Mouse (Mus musculus) liver, embryonic 12.5 days (tissue): ENCODE data around the gene Rps9. TPM values are rescaled to one million over a fixed set of nuclear protein-coding genes. Genes with fewer than 3 reads are reported as not detected.
"Not testable (repeated sequence)": the region's sequence is repeated elsewhere in the genome, so short reads cannot be mapped to it uniquely, and the experiment has no call there.

Source experiments
- ATAC-seq: fragments of 200-750 bp; cut with Nextera tagmentation; 2 replicates; pipeline ENCODE4 v1.8.0; 2017; ENCODE audit warnings: moderate number of reproducible peaks, mild to moderate bottlenecking, moderate library complexity
- H3K27ac ChIP-seq: fragments of 300-500 bp; sonication (generic); 2 replicates; pipeline ENCODE4 v1.5.1; 2016; ENCODE audit warnings: mild to moderate bottlenecking
- H3K27me3 ChIP-seq: fragments of 300-500 bp; sonication (generic); replicated peaks from 2 replicates; pipeline ENCODE4 v1.6.1; 2016; ENCODE audit warnings: mild to moderate bottlenecking, moderate library complexity
- H3K36me3 ChIP-seq: fragments of 300-500 bp; sonication (generic); 2 replicates; pipeline ENCODE4 v1.6.1; 2016; ENCODE audit warnings: mild to moderate bottlenecking, moderate library complexity
- H3K4me1 ChIP-seq: fragments of 300-500 bp; sonication (generic); 2 replicates; pipeline ENCODE4 v1.6.1; 2016
- H3K4me2 ChIP-seq: fragments of 300-500 bp; sonication (generic); 2 replicates; pipeline ENCODE4 v1.6.1; 2016; ENCODE audit warnings: mild to moderate bottlenecking, moderate library complexity
- H3K4me3 ChIP-seq: fragments of 300-500 bp; sonication (generic); 2 replicates; pipeline ENCODE4 v1.5.1; 2016; ENCODE audit warnings: mild to moderate bottlenecking, moderate library complexity
- H3K9ac ChIP-seq: fragments of 300-500 bp; sonication (generic); 2 replicates; pipeline ENCODE4 v1.6.1; 2016; ENCODE audit warnings: mild to moderate bottlenecking, moderate library complexity
- H3K9me3 ChIP-seq: fragments of 300-500 bp; sonication (generic); replicated peaks from 2 replicates; pipeline ENCODE4 v1.6.1; 2016; ENCODE audit warnings: mild to moderate bottlenecking, moderate library complexity
- WGBS: fragments of 180-500 bp; shearing (Covaris S2); methylation state at CpG from one replicate; pipeline ENCODE4 v1.1.7; 2016; ENCODE audit not compliant: insufficient replicate concordance; 5-methylcytosine and 5-hydroxymethylcytosine counted together
- polyA plus RNA-seq: library from polyadenylated mRNA; unstranded; fragments of >200 nt; fragmentation: Nextera tagmentation; extraction: Ambion mirVana; gene quantifications from 2 replicates; pipeline ENCODE4 v1.2.1, GENCODE M21; 2016

The Rps9 gene
- polyA plus RNA-seq, 1 experiment from 2014 or later: 1,310 TPM

- H3K36me3 ChIP-seq: peaks cover 57% of the 10 kb centered on the region
- H3K27me3 ChIP-seq: no peaks in the 10 kb centered on the region
- H3K27ac ChIP-seq: no peak overlapping the region
- H3K4me2 ChIP-seq: no peak overlapping the region
- no peak overlapping the region for H3K9ac ChIP-seq
- 83% methylated on average over 8 of the region's 8 CpGs for WGBS
- no peak for ATAC-seq
- no peaks in the 10 kb centered on the region for H3K9me3 ChIP-seq
- no peak overlapping the region for H3K4me3 ChIP-seq
- no peaks in the 10 kb centered on the region for H3K4me1 ChIP-seq
Measured at GRCm38 (mm10) chr7:3684698-3685097, 19.1 kb upstream of the Rps9 start.

DNA sequence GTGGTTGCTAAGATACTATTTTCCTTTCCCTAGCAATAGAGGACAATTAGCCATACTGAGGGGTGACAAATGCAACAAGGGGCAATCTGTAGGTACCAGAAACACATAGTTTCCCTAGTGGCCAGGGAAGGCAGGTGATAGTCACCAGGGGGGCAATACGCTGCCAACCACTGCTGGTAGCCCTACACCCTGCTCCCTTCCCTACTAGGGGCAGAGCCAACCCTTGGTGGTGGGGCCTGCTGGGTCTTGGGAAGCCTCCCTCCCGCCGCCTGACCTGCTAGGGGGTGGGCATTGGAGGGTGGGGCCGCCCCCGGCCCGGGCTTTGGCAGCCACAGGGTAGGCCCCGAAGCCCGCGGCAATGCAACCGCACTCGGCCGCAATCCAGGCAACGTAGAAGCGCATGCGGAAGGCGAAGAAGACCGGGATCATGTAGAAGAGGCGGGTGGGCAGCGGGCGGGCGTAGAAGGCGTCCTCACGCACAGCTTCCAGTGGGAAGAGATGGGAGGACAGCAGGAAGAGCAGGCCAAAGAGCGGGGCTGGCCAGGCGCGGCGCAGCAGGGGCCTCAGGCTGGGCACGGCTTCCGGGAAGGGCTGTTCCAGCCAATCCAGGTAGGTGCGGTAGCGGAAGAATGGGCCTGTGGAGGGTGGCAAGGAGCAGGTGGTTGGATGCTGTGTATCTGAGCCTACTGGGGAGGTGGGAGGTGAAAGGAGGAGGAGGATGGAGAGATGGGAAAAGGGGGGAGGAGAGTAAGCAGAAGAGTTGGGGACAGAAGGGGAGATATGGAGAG, 18.2 kb upstream of the Rps9 start:
- no peak overlapping the region for H3K9ac ChIP-seq
- no peak overlapping the region for H3K4me3 ChIP-seq
- no peaks in the 10 kb centered on the region for H3K27me3 ChIP-seq
- H3K36me3 ChIP-seq: peaks cover 61% of the 10 kb centered on the region
- WGBS: 85% methylated on average over 31 of the region's 31 CpGs
- H3K9me3 ChIP-seq: no peaks in the 10 kb centered on the region
- ATAC-seq: no peak
- no peaks in the 10 kb centered on the region for H3K4me1 ChIP-seq
- H3K4me2 ChIP-seq: no peak overlapping the region
- no peak overlapping the region for H3K27ac ChIP-seq

- no peak overlapping the region for H3K27ac ChIP-seq
Measured at GRCm38 (mm10) chr7:3691919-3692318, 11.9 kb upstream of the Rps9 start.

GRCm38 (mm10) chr7:3692382-3692986, 11.3 kb upstream of the Rps9 start, which contains the start of gene Tsen34:
Gene Tsen34, plus strand, starts transcription at chr7:3692863.
- under 1% methylated on average over 49 of the region's 49 CpGs for WGBS
- peak within 1 kb of the TSS; percentile 87 for H3K27ac ChIP-seq
- peaks cover 39% of the 10 kb centered on the region for H3K4me1 ChIP-seq
- H3K36me3 ChIP-seq: peaks cover 28% of the 10 kb centered on the region
- H3K9ac ChIP-seq: peak within 1 kb of the TSS; percentile 82
- peak within 1 kb of the TSS; percentile 71 for H3K4me3 ChIP-seq
- no peaks in the 10 kb centered on the region for H3K27me3 ChIP-seq
- no peaks in the 10 kb centered on the region for H3K9me3 ChIP-seq
- H3K4me2 ChIP-seq: peak within 1 kb of the TSS; percentile 96
- no peak; the same call in 1 of the 2 replicates for ATAC-seq

More at GRCm38 (mm10) chr7:3691919-3692318, 11.9 kb upstream of the Rps9 start:
- Histone ChIP-seq H3K4me3 (peak overlapping the region; percentile 71), H3K9ac (peak overlapping the region; percentile 82), H3K4me2 (peak overlapping the region; percentile 96), H3K4me1 (peaks cover 39% of the 10 kb centered on the region), H3K36me3 (peaks cover 29% of the 10 kb centered on the region), H3K27me3 (no peaks in the 10 kb centered on the region), H3K9me3 (no peaks in the 10 kb centered on the region)
- 3% methylated on average over 3 of the region's 3 CpGs for WGBS
- no peak for ATAC-seq

DNA sequence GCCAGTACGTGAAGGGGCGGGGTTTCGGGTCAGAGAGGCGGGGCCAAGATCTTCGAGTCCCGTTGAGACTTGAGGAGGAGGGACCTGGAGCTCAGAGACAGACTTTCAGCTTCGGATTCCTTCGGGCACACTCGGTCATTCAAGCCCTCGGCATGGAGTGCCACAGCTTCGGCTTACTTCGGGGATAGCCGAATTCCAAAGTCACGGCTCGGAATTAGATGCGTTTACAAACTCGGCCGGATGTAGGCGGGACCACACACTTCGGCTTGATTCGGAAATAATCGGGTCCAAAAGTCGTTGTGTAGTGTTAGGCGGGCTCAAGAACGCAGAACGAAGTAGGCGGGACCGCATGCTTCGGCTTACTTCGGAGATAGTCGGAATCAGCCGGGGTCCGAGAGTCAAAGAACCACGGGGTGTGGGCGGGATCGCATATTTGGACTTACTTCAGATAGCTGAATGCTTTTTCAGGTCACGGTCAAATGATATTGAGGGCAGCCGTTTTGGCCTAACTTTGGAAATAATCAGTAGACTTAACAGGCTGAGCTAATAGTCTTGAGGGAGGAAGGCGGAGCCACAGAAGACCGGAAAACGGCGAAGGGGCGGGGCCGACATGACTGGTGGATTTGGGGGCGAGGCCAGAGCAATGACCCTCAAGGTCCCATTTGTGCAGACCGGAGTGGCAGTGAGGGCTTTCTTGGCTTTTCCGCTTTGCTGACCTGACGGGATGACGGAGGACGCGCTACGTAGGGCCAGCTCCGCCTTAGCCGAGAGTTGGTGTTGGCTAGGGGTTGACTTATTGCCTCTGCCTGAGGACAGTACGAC, 10.6 kb upstream of the Rps9 start, which contains the start of gene Mboat7:
TSS of gene Mboat7 (minus strand) at position 537 of the 822 bp plus-strand sequence.
- peak within 1 kb of the TSS; percentile 87 for H3K27ac ChIP-seq
- H3K36me3 ChIP-seq: peaks cover 28% of the 10 kb centered on the region
- under 1% methylated on average over 55 of the region's 55 CpGs for WGBS
- H3K9ac ChIP-seq: peak within 1 kb of the TSS; percentile 82
- no peaks in the 10 kb centered on the region for H3K27me3 ChIP-seq
- peak within 1 kb of the TSS; percentile 96 for H3K4me2 ChIP-seq
- ATAC-seq: peak; percentile 83
- peaks cover 39% of the 10 kb centered on the region for H3K4me1 ChIP-seq
- no peaks in the 10 kb centered on the region for H3K9me3 ChIP-seq
- H3K4me3 ChIP-seq: peak within 1 kb of the TSS; percentile 71

DNA sequence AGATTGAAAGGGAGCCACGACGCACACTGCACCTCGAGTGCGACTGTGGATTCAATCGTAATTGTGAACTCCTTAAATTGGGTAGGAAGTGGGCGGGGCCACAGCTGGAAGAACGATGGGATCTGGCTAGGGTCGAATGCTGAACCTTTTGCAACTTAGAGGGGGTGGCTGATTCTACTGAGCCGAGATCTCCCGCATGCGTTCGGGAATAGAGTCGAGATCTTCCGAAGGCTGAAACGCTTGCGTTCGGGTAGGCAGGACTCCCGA, 10.1 kb upstream of the Rps9 start:
- peak overlapping the region; percentile 87 for H3K27ac ChIP-seq
- ATAC-seq: no peak
- H3K9me3 ChIP-seq: no peaks in the 10 kb centered on the region
- under 1% methylated on average over 18 of the region's 18 CpGs for WGBS
- H3K4me1 ChIP-seq: peaks cover 39% of the 10 kb centered on the region
- peak overlapping the region; percentile 82 for H3K9ac ChIP-seq
- no peaks in the 10 kb centered on the region for H3K27me3 ChIP-seq
- peak overlapping the region; percentile 71 for H3K4me3 ChIP-seq
- H3K4me2 ChIP-seq: peak overlapping the region; percentile 96
- H3K36me3 ChIP-seq: peaks cover 29% of the 10 kb centered on the region

- Histone ChIP-seq H3K27me3 (no peaks in the 10 kb centered on the region), H3K4me3 (peak overlapping the region; percentile 71), H3K36me3 (peaks cover 34% of the 10 kb centered on the region), H3K4me2 (peak overlapping the region; percentile 96), H3K27ac (peak overlapping the region; percentile 87), H3K4me1 (peaks cover 39% of the 10 kb centered on the region), H3K9me3 (no peaks in the 10 kb centered on the region), H3K9ac (peak overlapping the region; percentile 82)
- WGBS: under 1% methylated on average over 53 of the region's 55 CpGs
- peak; percentile 45 for ATAC-seq
Measured at GRCm38 (mm10) chr7:3694076-3694948, 9.5 kb upstream of the Rps9 start.

GRCm38 (mm10) chr7:3694949-3695305, 8.9 kb upstream of the Rps9 start:
- Histone ChIP-seq H3K9ac (peak overlapping the region; percentile 82), H3K4me3 (peak overlapping the region; percentile 71), H3K4me2 (peak overlapping the region; percentile 96), H3K4me1 (peaks cover 39% of the 10 kb centered on the region), H3K36me3 (peaks cover 38% of the 10 kb centered on the region)
- not testable (repeated sequence) for H3K27me3 ChIP-seq, H3K9me3 ChIP-seq, H3K27ac ChIP-seq, ATAC-seq
- WGBS: 6% methylated on average over 9 of the region's 9 CpGs

- H3K27me3 ChIP-seq: no peaks in the 10 kb centered on the region
- H3K36me3 ChIP-seq: peaks cover 42% of the 10 kb centered on the region
- H3K4me3 ChIP-seq: no peak overlapping the region
- 79% methylated on average over 6 of the region's 6 CpGs for WGBS
- no peak for ATAC-seq
- no peak overlapping the region for H3K4me2 ChIP-seq
- H3K9ac ChIP-seq: no peak overlapping the region
- H3K9me3 ChIP-seq: no peaks in the 10 kb centered on the region
- H3K4me1 ChIP-seq: peaks cover 30% of the 10 kb centered on the region
- H3K27ac ChIP-seq: no peak overlapping the region
Measured at GRCm38 (mm10) chr7:3698471-3698870, 5.3 kb upstream of the Rps9 start.

- Histone ChIP-seq H3K27ac (peak overlapping the region; percentile 55), H3K27me3 (no peaks in the 10 kb centered on the region), H3K4me3 (peak overlapping the region; percentile 91), H3K4me2 (peak overlapping the region; percentile 76), H3K9ac (peak overlapping the region; percentile 94), H3K9me3 (no peaks in the 10 kb centered on the region), H3K4me1 (peaks cover 33% of the 10 kb centered on the region), H3K36me3 (peaks cover 67% of the 10 kb centered on the region)
- 16% methylated on average over 6 of the region's 6 CpGs for WGBS
- ATAC-seq: peak; percentile 43
Measured at GRCm38 (mm10) chr7:3703148-3703878, 480 bp upstream of the Rps9 start.

DNA sequence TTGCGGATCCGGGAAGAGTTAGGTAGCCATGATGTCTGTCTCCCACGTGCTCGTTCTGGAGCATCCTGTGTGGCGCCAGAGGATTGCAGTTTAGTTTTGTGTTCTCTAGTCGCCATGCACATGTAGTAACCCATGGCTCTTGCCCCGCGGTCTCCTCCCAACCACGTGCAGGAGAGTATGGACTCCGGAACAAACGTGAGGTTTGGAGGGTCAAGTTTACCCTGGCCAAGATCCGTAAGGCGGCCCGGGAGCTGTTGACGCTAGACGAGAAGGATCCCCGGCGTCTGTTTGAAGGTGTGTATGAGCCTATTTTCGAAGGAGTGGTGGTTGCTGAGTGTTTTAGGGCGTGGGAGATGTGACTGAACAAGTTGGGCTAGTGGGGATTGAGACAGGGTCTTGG, 682 bp downstream of the Rps9 start:
- no peaks in the 10 kb centered on the region for H3K9me3 ChIP-seq
- H3K27ac ChIP-seq: peak overlapping the region; percentile 95
- under 1% methylated on average over 20 of the region's 20 CpGs for WGBS
- peak overlapping the region; percentile 91 for H3K4me3 ChIP-seq
- H3K4me2 ChIP-seq: peak overlapping the region; percentile 76
- H3K4me1 ChIP-seq: peaks cover 33% of the 10 kb centered on the region
- H3K27me3 ChIP-seq: no peaks in the 10 kb centered on the region
- H3K9ac ChIP-seq: peak overlapping the region; percentile 94
- H3K36me3 ChIP-seq: peaks cover 55% of the 10 kb centered on the region
- ATAC-seq: peak; percentile 3; the same call in 1 of the 2 replicates
